Mouse (Mus musculus): Measurements from ENCODE around the gene Oas3.
A peak's percentile ranks its signal among the peaks of the same experiment; 100 is the strongest.
"Not testable (repeated sequence)": the region's sequence is repeated elsewhere in the genome, so short reads cannot be mapped to it uniquely, and the experiment has no call there.

The Oas3 gene

DNA sequence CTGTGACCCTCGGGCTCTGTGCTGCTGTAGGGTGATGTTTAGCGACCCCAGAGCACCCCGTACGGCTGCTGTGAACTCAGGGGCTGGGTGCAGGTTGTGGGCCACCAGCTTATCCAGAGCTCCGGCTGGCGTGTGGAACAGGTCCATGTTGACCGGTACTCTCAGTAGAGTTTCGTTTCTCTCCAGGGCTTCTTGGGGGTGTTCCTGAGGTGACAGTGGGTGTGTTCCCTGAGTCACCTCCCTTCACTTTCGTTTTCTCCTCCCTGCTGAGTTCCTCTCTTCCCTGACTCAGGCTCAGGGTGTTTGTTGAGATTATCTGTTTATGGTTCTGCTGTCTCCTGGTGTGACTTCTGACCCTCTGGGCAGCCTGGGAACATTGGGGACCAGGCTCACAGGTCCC, at the start of gene Oas3:
TSS of gene Oas3 (minus strand) at position 184 of the 400 bp plus-strand sequence.
- no peak for DNase-seq

DNA sequence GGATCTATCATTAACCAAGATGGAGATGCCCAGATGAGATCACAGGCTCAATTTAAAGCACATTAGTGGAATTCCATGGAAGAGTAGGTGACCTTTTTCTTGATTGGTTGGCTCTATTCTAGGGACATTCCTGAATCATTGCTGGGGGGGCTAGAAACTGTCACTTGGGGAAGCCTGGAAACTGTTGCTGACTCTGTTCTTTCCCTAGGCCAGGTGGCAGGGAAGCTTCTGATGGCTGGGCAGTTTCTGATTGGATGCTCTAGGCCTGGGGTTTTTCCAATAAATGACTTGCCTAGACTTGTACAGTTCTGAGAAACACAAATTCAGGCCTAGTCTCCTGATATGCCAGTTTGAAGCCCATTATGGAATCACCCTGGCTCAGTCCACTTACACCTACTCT, 41.5 kb upstream of the Oas3 start:
- no peak for DNase-seq

DNA sequence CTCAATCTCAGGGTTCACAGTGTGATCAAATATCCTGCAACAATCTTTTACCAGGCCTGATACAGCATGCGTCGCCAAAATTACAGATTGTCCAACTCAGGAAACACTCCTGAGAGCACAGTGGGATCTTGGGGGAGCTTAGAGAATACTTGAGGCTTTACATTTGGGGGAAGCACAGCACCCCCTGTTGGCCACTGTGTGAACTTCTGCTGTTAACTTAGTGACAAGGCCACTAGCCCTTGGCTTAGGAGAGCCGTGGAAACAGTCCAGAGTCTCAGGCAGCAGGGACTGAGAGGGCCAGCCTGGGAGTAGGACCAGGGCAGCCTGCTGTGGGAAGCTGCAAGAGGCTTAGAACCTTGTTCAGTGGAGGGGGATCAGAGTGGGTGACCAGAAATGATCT, 38.5 kb upstream of the Oas3 start:
- peak; percentile 33 to 44 for DNase-seq

DNA sequence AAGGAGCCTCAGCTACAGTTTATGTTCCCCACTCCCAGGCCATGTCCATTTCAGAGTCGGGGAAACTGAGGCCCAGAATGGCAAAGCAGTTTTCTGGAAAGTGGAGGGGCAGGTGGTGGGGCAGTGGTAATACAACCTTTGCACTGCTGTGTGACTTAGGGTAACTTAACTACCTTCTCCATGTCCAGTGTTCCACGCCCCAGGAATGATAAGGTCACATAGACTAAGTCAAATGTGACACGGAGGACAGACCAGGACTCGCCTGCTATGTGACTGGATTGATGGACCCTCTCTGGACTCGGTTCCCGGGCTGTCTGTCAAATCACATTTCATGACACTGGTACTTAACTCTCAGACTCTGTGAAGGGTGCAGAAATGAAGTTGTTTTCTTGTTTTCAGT, 35.6 kb upstream of the Oas3 start:
- no peak for DNase-seq

DNA sequence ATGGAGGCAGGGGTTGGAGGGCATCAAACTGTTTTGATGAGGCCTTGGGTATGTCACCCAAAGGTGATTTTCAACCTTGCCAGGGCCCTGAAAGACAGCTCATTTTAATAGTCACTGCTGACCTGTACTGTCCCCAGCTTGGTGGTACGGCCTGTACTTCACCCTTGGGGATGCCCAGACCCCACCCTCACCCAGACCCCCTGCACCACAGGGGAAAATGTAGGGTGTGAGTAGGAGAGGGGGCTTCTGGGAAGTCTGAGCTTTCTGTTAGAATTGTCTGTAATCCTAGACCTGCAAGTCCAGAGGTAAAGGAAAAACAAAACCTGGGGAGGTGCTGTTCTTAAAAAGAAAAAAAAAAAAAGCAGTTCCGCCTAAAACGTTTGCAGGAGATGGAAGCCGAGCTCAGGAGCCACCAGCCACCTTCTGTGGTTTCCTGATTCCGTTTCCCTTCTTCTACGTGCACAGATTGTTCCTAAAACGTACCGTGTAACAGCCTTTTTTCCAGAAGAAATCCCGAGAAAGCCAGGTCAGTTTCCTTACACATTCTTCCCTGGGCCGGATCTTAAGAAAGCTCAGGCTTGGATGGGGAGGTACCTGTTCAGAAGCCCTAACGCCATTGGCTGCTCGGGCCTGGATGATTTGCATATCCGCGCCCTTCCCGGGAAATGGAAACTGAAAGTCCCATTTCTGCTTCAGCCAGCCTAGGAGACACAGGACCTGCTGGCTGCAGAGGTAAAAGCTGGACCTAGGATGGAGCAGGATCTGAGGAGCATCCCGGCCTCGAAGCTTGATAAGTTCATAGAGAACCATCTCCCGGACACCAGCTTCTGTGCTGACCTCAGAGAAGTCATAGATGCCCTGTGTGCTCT, 34.7 kb upstream of the Oas3 start, which contains the start of gene Oas1c:
TSS of gene Oas1c (minus strand) at position 564 of the 869 bp plus-strand sequence.
- DNase-seq: peak; percentile 84 to 91

DNA sequence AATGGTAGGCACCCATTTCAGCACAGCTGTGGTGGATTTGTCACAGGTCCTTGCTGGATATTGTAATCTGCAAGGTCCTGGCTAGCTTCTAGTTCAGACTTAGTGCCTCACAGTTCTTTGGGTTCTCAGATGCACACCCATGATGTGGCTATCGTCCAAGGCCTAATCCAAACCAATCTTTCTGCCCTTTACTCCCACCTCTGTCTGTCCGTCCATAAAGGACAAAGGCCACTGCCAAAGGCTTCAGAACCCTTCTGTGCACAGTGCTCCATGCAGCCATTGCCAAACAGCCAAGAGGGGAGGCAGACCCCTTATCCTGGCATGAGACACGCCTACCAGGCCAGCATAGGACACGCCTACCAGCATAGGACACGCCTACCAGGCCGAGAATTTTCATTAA, 31.7 kb upstream of the Oas3 start:
- DNase-seq: no peak

DNA sequence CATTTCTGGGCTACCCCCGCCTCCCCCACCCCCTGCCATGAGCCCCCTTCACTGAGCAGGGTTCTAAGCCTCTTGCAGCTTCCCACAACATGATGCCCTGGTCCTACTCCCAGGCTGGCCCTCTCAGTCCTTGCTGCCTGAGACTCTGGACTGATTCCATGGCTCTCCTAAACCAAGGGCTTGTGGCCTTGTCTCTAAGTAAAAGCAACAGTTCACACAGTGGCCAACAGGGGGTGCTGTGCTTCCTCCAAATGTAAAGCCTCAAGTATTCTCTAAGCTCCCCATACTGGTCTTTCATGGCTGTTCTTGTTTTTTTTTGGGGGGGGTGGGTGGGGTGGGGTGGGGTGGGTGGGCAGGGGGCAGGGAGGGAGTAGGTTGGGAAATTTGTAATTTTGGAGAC, 29.0 kb upstream of the Oas3 start:
- peak; percentile 65 to 71 for DNase-seq

DNA sequence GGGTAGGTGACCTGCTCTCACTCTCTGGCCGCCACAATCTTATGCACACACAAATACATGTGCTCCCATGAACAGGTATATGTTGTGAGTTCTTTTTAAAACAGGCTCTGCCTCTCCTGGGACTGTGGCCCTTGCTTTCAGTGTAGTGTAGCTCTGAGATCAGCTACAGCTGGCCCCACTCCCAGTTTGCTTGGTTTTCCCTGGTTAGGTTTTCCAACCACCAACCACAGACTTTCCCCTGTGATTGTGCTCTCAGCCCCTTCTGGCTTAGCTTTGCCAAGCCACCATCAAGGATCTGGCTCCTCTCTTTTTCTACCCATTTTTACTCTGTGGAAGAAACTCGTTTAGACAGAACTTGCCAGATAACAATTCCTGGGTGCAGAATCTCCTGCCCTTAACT, 26.1 kb upstream of the Oas3 start:
- no peak for DNase-seq

DNA sequence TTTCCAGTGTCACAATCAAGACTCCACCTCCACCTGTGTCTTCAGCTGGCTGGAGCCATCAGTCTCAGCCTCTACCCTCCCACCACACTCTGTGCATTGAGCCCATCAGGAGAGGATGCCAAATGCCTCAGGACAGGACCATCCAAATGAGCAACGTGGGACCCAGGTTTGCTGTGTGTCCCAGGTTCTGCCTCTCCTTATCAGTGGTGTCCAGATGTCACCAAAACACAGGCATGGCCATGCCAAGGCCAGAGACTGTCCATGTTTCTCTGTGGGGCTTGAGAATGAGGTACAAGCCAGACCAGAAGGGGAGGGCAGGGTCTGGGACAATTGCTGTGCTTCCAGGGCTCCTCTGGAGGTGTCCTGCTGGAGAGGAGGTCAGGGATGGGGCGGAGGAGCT, 21.5 kb upstream of the Oas3 start:
- DNase-seq: not testable (repeated sequence)

DNA sequence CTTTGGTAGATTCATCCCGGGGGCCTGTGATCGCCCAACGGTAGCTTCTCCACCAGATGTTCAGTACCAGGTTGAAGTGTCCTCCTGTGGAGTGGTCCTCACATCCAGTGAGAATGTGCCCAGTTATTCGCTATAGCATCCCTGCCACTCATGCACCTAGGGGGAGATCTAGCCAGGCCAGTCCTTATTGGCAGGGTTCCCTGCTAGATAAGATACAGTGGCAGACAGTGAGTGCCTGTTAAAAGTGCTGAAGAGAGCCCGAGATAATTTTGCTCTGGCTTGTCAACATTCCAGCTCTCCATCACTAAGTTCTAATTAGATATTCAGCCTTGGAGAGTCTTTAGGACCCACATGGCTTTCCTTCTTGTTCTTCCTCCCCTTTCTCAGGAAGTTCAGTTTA, 20.7 kb upstream of the Oas3 start:
- DNase-seq: not testable (repeated sequence)

DNA sequence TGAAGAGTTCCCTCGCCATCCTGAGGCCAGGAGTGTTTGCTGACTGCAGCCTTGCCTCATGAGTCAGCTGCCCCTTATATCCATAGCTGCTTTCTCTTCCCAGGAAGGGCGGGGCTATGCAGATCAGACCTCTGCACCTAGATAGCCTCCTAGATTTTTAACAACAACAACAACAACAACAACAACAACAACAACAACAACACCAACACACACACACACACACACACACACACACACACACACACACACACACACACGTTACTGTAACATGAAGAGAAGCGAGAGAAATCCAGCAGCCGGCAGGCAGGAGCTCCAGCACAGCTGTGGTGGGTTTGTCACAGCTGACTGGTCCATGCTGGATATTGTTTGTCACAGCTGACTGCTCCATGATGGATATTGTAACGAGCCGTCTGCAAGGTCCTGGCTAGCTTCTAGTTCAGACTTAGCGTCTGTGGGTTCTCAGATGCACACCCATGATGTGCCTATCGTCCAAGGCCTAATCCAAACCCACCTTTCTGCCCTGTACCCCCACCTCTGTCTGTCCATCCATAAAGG, 18.1 kb upstream of the Oas3 start, which contains the start of gene Oas1e:
TSS of gene Oas1e (minus strand) at position 51 of the 555 bp plus-strand sequence.
- peak in 1 of 2 experiments; percentile 16 for DNase-seq

DNA sequence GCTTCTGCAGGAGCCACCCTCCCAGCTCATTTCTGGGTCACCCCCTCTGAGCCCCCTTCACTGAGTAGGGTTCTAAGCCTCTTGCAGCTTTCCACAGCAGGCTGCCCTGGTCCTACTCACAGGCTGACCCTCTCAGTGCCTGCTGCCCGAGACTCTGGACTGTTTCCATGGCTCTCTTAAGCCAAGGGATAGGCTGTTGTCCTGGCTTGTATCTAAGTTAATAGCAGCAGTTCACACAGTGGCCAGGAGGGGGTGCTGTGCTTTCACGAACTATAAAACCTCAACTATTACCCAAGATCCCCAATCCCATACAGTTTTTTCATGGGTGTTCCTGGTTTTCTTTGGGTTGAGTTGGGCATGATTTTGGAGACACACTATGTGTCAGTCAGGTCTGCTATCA, 15.6 kb upstream of the Oas3 start:
- DNase-seq: peak; percentile 67 to 69

DNA sequence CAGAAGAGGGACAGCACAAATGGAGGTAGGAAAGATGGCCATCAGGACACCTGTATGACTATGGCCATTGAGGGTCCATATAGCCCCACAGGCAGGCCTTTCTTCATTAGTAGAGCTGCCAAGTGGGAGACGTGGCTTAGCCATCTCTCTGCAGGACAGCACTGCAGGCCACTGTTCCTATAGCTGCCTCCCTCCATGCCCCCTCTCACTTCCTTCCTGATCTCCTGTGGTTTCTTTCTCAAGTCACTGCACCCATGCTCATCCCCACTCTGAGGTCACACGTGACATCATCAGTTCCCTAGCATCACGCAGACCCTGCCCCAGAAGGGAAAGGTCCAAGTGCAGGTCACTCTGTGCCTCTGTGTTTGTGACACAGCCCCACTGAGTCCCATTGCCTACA, 9.6 kb upstream of the Oas3 start:
- DNase-seq: no peak

DNA sequence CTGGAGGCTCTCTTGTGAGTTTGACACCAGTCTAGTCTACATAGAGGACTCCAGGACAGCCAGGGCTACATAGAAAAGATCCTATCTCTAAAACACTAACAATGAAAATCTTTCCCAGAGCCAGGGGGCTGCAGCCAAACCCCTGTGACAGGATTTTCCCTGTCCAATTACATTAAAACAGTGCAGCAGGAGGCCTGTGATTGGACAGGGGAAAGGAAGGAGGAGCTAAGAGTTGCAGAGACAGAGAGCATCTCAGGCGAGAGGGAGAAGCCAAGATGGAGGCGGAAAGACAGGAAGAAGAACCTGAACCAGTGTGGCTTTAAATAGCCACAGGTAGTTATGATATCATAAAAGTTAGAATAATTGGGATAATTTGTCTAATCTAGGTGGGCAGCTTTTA, 5.0 kb upstream of the Oas3 start:
- DNase-seq: no peak

DNA sequence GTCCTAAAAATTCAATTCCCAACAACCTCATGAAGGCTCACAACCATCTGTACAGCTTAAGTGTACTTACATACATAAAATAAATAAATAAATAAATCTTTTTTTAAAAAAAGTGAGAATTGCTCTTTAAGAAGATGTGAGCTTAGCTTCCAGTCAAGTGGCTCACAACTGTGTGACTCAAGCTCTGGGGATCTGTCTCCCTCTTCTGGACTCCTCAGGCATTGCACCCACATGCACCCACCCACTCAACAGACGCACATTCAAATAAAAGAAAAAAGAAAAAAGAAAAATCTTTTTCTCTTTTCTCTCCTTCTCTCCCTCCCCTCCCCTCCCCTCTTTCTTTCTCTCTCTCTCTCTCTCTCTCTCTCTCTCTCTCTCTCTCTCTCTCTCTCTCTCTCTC, 4.2 kb upstream of the Oas3 start:
- DNase-seq: no peak

DNA sequence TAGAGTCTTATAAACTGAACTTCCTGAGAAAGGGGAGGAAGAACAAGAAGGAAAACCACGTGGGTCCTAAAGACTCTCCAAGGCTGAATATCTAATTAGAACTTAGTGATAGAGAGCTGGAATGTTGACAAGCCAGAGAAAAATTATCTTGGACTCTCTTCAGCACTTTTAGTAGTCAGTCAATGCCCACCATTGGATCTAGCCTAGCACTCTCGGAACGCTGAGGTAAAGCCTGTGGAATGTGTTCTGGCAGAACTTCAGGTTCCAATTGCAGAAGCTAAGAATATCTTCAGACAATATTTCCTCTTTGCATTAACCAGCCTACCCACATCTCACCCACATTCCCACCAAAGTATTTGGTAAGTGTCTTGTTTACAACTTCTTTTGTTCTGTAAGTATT, 2.5 kb upstream of the Oas3 start:
- no peak for DNase-seq

DNA sequence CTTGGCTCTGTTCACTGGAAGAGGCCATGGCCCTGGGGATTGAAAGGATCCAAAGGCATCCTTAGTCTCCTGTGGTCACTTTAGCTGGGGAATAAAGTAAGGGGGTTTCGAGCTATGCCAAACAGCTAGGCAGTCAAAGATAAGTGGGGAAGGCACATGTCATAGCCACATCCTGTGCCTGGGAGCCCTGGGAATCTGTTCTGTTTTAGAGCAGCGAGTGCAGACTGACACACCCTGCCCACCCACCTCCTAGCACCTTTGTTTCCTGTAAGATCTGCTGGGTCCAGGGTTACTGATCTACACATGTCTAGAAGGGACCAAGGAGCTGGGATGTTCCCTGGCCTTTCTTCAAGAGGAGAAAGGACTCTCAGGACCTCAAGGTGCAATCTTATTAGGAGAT, 1.5 kb upstream of the Oas3 start:
- DNase-seq: no peak

DNA sequence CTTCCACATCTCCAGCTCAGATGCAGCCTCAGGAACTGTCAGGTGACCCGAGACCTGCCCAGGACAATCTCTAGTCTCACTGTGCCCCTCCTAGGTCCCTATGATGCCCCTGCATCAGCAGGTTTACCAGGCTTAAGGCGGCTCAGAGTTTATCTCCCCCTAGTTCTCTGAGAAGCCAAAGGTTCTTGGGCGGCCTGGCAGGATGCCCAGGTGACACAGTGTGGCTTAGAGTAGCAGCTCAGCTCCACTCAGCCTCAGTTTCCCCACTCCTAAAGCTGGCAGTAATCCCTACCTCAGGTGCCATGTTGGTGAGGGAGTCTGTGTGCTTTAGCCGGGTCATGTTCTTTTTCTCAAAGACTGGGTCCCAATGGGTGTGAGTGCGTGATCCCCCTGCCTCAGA, 660 bp downstream of the Oas3 start:
- DNase-seq: no peak

DNA sequence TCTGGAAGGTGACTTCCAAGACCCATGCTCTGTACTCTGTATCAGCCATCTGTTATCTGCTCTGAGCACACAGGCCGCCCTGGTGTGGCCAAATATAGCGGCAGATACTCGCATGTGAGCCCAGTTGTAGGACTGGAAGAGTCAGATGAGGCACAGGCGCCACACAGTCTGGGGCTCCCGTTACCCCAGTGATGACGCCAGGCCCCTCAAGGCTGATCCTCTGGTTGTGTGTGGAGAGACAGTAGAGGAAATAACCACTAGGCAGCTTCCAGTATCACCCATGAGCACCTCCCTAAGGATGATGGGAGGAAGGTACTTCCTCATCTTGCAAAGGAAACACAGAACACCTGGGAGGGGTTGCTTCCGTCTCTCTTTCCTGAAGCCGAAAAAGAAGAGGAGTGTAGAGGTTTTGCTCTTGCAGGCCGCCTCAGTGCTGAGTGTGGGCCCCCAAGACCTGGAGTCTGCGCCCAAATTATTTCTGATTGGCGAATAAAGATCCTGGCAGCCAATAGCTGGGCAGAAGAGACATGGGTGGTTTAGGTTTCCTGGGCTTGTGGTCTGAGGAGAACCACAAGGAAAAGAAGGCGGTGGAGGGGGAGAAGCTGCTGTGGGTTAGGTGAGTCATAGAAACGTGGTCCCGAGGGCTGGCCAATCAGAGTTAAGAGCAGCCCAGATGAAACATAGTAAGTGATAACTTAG, 2.0 kb downstream of the Oas3 start:
- DNase-seq: no peak

DNA sequence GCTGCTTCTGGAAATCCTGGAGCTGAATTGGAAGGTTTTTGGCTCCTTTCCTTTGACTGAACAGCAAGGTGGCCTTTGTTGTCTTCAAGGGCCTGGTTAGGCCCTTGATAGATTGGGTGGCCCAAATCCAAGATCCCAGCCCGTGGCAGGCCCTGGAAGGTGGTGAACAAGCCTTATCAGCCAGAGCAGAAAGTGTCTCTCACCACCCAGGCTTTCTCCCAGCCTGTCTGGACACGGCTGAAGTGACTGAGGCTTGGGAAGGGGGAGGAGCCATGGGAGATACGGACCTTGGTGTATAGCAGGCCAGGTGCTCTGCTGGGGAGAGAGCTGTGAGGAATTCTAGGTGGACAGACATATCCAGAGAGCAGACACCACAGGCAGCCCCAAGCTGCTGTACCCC, 8.1 kb downstream of the Oas3 start:
- DNase-seq: no peak

DNA sequence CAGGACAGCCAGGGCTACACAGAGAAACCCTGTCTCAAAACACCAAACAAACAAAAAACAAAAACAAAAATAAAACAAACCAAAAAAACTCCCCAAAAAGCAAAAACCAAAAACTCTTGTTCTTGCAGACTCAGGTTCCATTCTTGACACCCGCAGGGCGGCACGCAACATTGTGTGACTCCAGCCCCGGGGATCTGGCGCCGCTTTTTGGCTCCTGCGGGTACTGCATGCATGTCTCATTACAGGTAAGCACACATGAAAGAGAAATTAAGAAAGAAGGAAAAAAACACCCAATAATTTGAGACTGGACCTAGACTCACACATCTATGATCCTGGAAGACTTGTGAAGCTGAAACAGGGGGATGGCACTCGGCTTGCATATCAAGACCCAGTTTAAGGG, 12.5 kb downstream of the Oas3 start:
- DNase-seq: no peak

DNA sequence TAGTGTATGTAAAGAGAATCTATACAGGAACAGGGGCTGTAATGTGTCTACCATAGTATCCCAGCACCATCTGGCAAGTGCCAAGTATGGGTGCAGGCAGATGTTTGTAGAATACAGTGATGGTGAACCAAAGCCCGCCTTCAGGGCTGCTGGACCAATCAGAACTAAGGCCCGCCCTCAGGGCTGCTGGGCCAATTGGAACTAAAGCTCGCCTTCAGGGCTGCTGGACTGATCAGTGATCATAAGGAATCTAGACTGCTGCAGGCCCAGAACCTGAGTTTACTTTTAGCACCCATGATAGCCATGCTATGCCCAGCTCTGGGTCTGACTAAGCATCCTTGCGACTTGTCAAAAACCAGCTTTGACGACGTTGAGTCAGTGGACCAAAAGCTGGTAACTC, 15.6 kb downstream of the Oas3 start:
- DNase-seq: peak; percentile 33 to 45

DNA sequence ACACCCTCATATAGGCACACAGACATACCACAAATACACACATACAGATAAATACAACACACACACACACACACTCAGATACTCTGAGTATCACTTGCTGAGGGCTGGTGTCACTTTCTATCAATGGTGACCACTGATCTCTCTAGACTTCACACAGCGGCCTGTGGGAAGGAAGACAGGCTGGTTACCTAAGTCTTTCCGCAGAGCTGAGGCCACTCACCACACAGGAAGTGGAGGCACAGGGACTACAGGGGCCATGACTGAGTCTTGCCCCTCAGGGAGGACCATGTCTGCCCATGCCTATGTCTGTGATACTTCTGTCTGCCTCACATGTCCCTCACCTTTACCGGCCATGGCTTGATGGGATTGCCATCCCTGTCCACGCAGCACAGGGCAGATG, 23.2 kb downstream of the Oas3 start:
- no peak for DNase-seq

DNA sequence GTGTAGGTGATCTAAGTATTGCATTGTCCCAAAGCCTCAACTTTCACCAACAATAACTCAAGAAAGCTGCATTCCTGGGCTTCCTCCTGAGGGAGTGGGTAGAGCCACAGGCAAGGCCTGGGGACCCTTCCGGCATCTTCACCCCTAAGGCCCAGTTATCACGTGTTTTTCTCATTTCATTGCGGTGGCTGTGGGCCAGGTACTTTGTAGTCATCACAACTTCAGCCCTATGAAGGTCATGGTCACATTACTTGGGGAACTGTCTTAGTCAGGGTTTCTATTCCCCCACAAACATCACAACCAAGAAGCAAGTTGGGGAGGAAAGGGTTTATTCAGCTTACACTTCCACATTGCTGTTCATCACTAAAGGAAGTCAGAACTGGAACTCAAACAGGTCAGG, 24.7 kb downstream of the Oas3 start:
- no peak for DNase-seq

Measured in kidney, postnatal 4 days (tissue).